Mouse (Mus musculus) stomach, embryonic 16.5 days (tissue): Measurements from ENCODE around the gene Hoxa7. TPM values are rescaled to one million over a fixed set of nuclear protein-coding genes. Genes with fewer than 3 reads are reported as not detected.
A peak's percentile ranks its signal among the peaks of the same experiment; 100 is the strongest.

ENCODE experiments used
- ATAC-seq: fragments of 200-750 bp; cut with Nextera tagmentation; 2 replicates; pipeline ENCODE4 v1.8.0; 2017; ENCODE audit warnings: moderate number of reproducible peaks, moderate TSS enrichment; ENCODE audit not compliant: insufficient read depth, low FRiP score
- H3K27ac ChIP-seq: fragments of 300-500 bp; sonication (generic); 2 replicates; pipeline ENCODE4 v1.5.1; 2014; ENCODE audit warnings: low read length
- H3K27me3 ChIP-seq: fragments of 300-500 bp; sonication (generic); 2 replicates; pipeline ENCODE4 v1.6.1; 2014; ENCODE audit warnings: low read length, control low read depth, mixed read lengths; ENCODE audit not compliant: control insufficient read depth, insufficient read depth
- H3K36me3 ChIP-seq: fragments of 300-500 bp; sonication (generic); 2 replicates; pipeline ENCODE4 v1.6.1; 2014; ENCODE audit warnings: low read length; ENCODE audit not compliant: control insufficient read depth, insufficient read depth
- H3K4me1 ChIP-seq: fragments of 300-500 bp; sonication (generic); 2 replicates; pipeline ENCODE4 v1.6.1; 2014; ENCODE audit warnings: low read length, control low read depth, mixed read lengths; ENCODE audit not compliant: control insufficient read depth, insufficient read depth
- H3K4me2 ChIP-seq: fragments of 300-500 bp; sonication (generic); 2 replicates; pipeline ENCODE4 v1.6.1; 2014; ENCODE audit warnings: low read depth, low read length, mixed read lengths
- H3K4me3 ChIP-seq: fragments of 300-500 bp; sonication (generic); replicated peaks from 2 replicates; pipeline ENCODE4 v1.5.1; 2014; ENCODE audit warnings: mild to moderate bottlenecking, low read length
- H3K9ac ChIP-seq: fragments of 300-500 bp; sonication (generic); 2 replicates; pipeline ENCODE4 v1.6.1; 2014; ENCODE audit warnings: low read length
- H3K9me3 ChIP-seq: fragments of 300-500 bp; sonication (generic); replicated peaks from 2 replicates; pipeline ENCODE4 v1.6.1; 2016; ENCODE audit warnings: low read length, control low read depth; ENCODE audit not compliant: control insufficient read depth
- WGBS: fragments of 180-500 bp; shearing (Covaris S2); extraction: QIAGEN DNeasy Blood & Tissue Kit; methylation state at CpG from one replicate; pipeline ENCODE4 v1.1.7; 2014; 5-methylcytosine and 5-hydroxymethylcytosine counted together
- polyA plus RNA-seq: library from polyadenylated mRNA; unstranded; fragments of >200 nt; fragmentation: Nextera tagmentation; extraction: Ambion mirVana; gene quantifications from 2 replicates; pipeline ENCODE4 v1.2.1, GENCODE M21; 2015

Gene Hoxa7
- polyA plus RNA-seq, 1 experiment from 2014 or later, result 10.8 TPM

DNA sequence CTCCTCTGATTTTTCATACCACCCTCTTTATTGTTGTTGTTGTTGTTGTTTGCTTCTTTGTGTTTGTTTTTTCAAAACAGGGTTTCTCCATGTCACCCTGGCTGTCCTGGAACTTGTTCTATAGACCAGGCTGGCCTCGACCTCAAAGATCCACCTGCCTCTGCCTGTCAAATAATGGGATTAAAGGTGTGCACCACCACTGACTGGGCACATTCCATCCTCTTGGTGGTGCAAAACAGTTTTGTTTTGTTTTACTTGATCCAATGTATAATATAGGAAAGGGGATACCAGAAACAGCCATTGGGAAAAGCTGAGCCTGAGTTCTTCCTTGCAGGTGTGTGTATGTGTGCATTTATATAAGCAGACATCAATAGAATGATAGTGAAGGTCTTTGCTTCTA is 35.2 kb downstream of the Hoxa7 start:
- Histone ChIP-seq H3K9ac (no peak overlapping the region), H3K4me1 (peaks cover 46% of the 10 kb centered on the region), H3K4me3 (no peak overlapping the region), H3K27me3 (0 out of 2 replicates have a peak, but pooled peaks cover 5% of the 10 kb centered on the region), H3K9me3 (no peaks in the 10 kb centered on the region), H3K4me2 (no peak overlapping the region), H3K27ac (no peak overlapping the region), H3K36me3 (no peaks in the 10 kb centered on the region)
- WGBS, result 34% methylated on average over 1 of the region's 1 CpGs
- ATAC-seq, result no peak

DNA sequence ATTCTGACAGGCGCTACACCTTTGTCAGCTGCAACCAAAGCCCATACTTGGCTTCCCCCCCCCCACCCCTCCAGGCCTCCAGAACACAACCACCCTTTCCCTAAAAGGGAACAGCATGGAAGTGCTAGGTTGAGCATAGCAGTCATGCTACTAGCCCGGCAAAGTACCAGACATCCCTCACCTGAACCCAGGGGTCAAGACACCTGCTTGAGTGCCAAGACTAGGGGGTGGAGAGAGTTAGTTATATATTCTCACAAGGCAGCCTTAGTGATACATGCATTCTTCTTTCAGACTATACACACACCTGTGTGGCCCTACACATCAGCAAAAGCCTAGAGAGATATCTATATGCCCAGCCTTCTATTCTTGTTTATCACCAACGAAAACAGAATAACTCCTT is 35.8 kb downstream of the Hoxa7 start:
- Histone ChIP-seq H3K4me1 (peaks cover 52% of the 10 kb centered on the region), H3K27ac (peak overlapping the region; percentile 82; the same call in 1 of the 2 replicates), H3K4me3 (no peak overlapping the region), H3K9me3 (no peaks in the 10 kb centered on the region), H3K27me3 (0 out of 2 replicates have a peak, but pooled peaks cover 5% of the 10 kb centered on the region), H3K36me3 (no peaks in the 10 kb centered on the region), H3K9ac (peak overlapping the region; percentile 45; the same call in 1 of the 2 replicates), H3K4me2 (peak overlapping the region; percentile 39; the same call in 1 of the 2 replicates)
- no peak for ATAC-seq
- WGBS, result 39% methylated on average over 3 of the region's 3 CpGs

DNA sequence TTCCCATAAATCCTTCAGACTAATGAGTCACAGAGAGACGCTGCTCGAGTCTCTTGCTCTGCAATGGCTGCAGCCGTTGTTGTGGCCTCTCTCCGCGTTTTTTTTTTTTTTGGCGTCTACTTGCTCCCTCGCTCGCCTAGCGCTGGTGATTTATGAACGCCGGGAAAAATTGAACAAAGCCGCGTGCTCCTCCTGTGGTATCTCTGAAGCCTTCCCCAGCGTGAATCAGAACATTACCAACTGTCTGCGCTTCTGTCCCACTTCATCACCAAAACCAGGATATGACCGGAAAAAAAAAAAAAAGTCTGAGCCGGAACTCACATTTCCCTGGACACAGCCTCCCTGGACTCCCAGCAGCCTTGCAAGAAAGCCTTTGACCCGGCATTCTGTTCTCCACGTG is 36.4 kb downstream of the Hoxa7 start:
- Histone ChIP-seq H3K9ac (peak overlapping the region; percentile 45), H3K4me2 (peak overlapping the region; percentile 39), H3K36me3 (no peaks in the 10 kb centered on the region), H3K9me3 (no peaks in the 10 kb centered on the region), H3K27me3 (0 out of 2 replicates have a peak, but pooled peaks cover 5% of the 10 kb centered on the region), H3K27ac (peak overlapping the region; percentile 82; the same call in 1 of the 2 replicates), H3K4me3 (peak overlapping the region; percentile 4), H3K4me1 (peaks cover 54% of the 10 kb centered on the region)
- no peak for ATAC-seq
- 4% methylated on average over 19 of the region's 19 CpGs for WGBS

DNA sequence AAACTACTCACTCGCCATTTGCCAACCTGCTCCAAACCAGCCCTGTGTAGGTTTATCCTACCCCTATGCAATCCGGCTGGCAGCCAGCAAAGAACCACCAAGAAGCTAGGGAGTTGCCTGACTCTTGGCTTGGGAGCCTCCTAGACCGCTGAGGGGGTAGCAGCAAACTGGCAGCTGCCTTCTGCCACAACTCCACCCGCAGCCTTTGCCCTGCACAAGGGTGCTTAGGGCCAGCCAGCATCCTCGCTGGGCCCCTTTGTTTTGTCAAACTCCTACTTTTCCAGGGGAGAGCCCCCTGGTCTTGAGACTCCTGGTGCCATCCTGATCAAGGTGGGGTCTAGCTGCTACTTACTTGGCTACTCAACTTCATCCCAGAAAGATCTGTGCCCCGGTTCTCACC is 37.0 kb downstream of the Hoxa7 start:
- Histone ChIP-seq H3K4me3 (no peak overlapping the region), H3K36me3 (no peaks in the 10 kb centered on the region), H3K27me3 (0 out of 2 replicates have a peak, but pooled peaks cover 5% of the 10 kb centered on the region), H3K4me2 (peak overlapping the region; percentile 39), H3K27ac (peak overlapping the region; percentile 82), H3K9ac (peak overlapping the region; percentile 43), H3K4me1 (peaks cover 54% of the 10 kb centered on the region), H3K9me3 (no peaks in the 10 kb centered on the region)
- ATAC-seq, result no peak
- 27% methylated on average over 6 of the region's 6 CpGs for WGBS

DNA sequence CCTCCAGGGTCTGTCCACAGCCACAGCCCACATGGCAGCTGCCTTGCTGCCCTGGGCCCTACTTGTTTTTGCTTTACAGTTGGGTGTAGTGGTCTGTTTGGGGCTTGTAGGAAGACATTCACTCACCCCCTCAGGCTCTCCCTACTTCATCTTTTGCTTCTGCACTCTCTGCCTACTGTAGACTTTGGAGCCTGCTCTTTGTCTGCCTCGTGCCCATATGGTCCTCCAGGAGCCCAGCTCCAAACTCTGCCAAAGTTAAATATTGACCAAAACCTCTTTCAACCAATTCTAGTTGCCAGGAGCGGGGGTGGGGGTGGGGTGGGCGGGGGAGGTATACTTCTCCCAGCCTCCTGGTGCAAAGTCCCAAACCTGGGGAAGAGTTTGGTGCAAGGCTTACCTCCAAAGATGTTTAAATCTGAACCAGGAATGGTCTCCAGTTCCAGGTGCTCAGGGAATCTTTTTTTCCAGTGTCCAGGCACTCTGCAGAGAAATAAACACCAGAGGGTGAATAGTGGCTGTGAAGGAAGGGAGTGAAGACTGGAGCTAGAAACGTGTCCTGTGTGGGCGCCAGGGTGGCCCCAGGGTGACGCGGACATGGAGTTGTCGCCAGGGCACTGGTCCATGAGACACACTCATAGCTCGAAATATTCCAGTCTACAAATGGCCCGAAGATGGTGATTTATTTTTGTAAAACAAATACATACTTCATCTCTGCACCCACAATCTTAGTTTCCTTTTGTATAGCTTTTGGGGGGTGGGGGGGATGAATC is 38.2 kb downstream of the Hoxa7 start:
- no peak for ATAC-seq
- Histone ChIP-seq H3K9me3 (no peaks in the 10 kb centered on the region), H3K4me1 (peaks cover 51% of the 10 kb centered on the region), H3K9ac (peak overlapping the region; percentile 40; the same call in 1 of the 2 replicates), H3K4me3 (no peak overlapping the region), H3K27ac (peak overlapping the region; percentile 82), H3K27me3 (0 out of 2 replicates have a peak, but pooled peaks cover 5% of the 10 kb centered on the region), H3K36me3 (no peaks in the 10 kb centered on the region), H3K4me2 (peak overlapping the region; percentile 41)
- WGBS, result 19% methylated on average over 10 of the region's 10 CpGs

DNA sequence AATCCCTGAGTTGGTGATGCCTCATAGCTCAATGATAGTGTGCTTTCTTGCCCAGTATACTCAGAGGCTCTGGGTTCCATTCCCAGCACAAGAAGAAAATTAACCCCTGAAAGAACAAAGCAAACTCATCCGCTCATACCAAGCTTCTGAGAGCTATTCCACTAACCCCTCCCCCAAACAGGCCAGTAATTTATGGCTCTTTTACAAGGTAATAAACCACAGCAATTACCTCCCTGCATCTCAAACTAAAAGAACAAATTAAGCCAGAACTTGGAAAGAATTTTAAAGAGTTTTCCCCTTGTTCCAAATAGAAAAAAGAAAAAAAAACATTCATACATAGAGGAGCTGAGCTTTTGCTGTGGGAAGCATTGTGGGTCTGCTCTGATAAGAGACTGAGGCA is 38.9 kb downstream of the Hoxa7 start:
- 49% methylated on average over 1 of the region's 1 CpGs for WGBS
- Histone ChIP-seq H3K4me2 (peak overlapping the region; percentile 41; the same call in 1 of the 2 replicates), H3K9ac (0 out of 2 replicates have a peak overlapping the region, but pooled peaks have one; percentile 40), H3K9me3 (no peaks in the 10 kb centered on the region), H3K36me3 (no peaks in the 10 kb centered on the region), H3K4me1 (peaks cover 48% of the 10 kb centered on the region), H3K4me3 (no peak overlapping the region), H3K27ac (peak overlapping the region; percentile 82), H3K27me3 (0 out of 2 replicates have a peak, but pooled peaks cover under 1% of the 10 kb centered on the region)
- no peak for ATAC-seq

DNA sequence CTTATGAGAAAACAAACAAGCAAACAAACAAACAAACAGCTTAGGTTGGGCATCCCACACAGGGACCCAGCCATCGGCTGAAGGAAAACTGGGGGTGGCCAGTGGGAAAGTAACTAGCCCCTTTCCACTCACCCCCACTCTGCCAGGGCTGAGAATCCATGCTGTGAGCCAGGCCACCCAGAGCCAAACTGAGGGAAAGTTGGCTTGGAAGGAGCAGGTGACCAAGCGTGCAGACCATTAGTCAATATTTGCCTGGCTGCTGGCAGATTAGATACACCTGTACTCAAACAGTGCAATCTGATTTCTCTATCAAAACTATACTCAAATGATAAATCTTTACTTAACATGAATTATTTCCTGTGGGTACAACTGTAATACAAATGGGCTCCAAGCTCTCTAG is 39.6 kb downstream of the Hoxa7 start:
- H3K9ac ChIP-seq, result no peak overlapping the region
- no peak for ATAC-seq
- peak overlapping the region; percentile 98 for H3K27ac ChIP-seq
- H3K4me2 ChIP-seq, result no peak overlapping the region
- peaks cover 42% of the 10 kb centered on the region for H3K4me1 ChIP-seq
- no peaks in the 10 kb centered on the region for H3K9me3 ChIP-seq
- no peak overlapping the region for H3K4me3 ChIP-seq
- no peaks in the 10 kb centered on the region for H3K36me3 ChIP-seq
- WGBS, result 27% methylated on average over 2 of the region's 2 CpGs
- H3K27me3 ChIP-seq, result no peaks in the 10 kb centered on the region

DNA sequence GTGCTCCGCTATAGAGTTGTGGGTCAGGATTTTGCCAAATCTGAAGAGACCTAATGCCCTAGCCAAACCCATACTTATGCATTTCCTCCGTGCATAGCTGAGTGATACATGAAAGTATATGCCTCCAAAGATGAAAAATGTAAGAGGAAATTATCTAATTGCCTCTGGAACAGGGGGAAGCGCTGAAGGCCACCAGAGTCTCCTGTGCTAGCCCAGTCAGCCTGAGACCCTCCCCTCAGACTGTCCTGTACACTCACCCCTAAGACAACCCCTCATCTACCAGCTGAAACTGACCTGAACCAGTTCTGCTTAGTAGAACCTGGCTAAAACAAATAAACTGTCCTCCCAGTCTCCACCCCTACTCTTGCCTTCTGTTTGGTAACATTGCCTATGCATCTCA is 40.9 kb downstream of the Hoxa7 start:
- WGBS, result 38% methylated on average over 3 of the region's 3 CpGs
- no peaks in the 10 kb centered on the region for H3K9me3 ChIP-seq
- H3K9ac ChIP-seq, result peak overlapping the region; percentile 91
- no peaks in the 10 kb centered on the region for H3K36me3 ChIP-seq
- ATAC-seq, result no peak
- H3K4me2 ChIP-seq, result peak overlapping the region; percentile 71
- no peaks in the 10 kb centered on the region for H3K27me3 ChIP-seq
- H3K4me1 ChIP-seq, result peaks cover 33% of the 10 kb centered on the region
- peak overlapping the region; percentile 60 for H3K4me3 ChIP-seq
- peak overlapping the region; percentile 98 for H3K27ac ChIP-seq

DNA sequence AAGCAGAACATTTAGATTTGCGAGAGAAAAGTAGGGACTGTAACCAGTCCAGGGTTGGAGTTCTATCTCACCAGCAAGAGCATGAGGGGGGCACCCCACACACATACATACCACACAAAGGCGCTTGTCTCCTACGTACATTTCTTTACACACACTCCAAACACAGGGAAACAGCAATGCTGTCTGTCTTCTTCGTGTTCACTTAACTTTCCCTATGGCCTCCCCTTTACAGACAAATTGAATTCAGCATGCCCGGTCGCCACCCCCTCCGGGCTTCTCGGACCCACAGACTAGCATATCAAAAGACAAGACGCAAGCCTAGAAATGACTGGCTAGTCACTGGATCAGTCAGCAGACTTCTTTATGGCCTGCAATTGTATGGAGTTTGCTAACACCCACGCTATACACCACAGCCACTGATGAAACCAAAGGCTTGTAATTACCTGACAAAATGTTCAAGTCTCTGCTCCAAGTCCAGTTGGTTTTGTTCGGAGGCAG is 41.4 kb downstream of the Hoxa7 start:
- no peaks in the 10 kb centered on the region for H3K27me3 ChIP-seq
- H3K4me2 ChIP-seq, result peak overlapping the region; percentile 71
- no peak for ATAC-seq
- H3K4me3 ChIP-seq, result peak overlapping the region; percentile 60
- H3K27ac ChIP-seq, result peak overlapping the region; percentile 98
- no peaks in the 10 kb centered on the region for H3K9me3 ChIP-seq
- H3K4me1 ChIP-seq, result peaks cover 33% of the 10 kb centered on the region
- H3K36me3 ChIP-seq, result no peaks in the 10 kb centered on the region
- peak overlapping the region; percentile 91 for H3K9ac ChIP-seq
- WGBS, result 24% methylated on average over 11 of the region's 11 CpGs
